22 mouse cellular contexts compared by ENCODE assay signal in the genomic region with DNA sequence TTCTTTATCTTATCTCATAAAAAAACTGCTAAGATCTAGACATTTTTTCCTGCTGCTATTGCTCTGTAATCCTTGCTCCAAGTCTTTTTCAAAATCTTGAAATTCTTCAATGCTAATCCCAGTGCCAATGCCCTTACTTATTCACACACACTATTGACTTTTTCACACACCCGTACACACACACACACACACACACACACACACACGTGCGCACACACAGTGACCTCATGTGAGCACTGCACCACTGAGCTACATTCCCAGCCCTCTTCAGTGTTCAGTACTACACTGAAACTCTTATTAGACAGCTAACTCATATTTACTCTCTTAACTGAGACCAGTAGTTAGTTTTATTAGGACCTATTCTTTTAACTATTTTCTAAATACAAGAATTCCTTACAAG. TPM values are rescaled to one million over a fixed set of nuclear protein-coding genes. Genes with fewer than 3 reads are reported as not detected.
DNase-seq lines count a peak whose midpoint lies in the region; ATAC-seq lines count a peak whose summit lies in the region.
"Had no signal": no experiment of that assay in that cellular context is flagged by ENCODE, and none has a peak within 500 bp of the region (broad histone marks: within the 10 kb centered on the region; RNA-seq: fewer than 3 reads in every experiment).

No protein-coding gene starts in this region.

- peak; percentile 40 for DNase-seq in heart, adult 11 months
- no peak for DNase-seq in heart, postnatal 25 days (ENCODE audit: low spot score)
- no peak for DNase-seq in liver
- DNase-seq in lung, postnatal 36 days = peak; percentile 50
- DNase-seq in lung, postnatal 10 days = no peak
- no peak for DNase-seq in urinary bladder, postnatal 25 days (ENCODE audit: low spot score)
- DNase-seq: adrenal gland, postnatal 10 days; cerebellum, adult 18-20 months; cerebellum, adult 9-10 months; cerebellum, postnatal 14 days; gastrocnemius, postnatal 10 days; gastrocnemius, postnatal 36 days; heart, postnatal 14 days had no signal

- intact Hi-C loops in heart, postnatal 25 days (cut with DNase I) = loop anchor here (5.0 kb wide), 1 partner anchor 42 kb away; no protein-coding TSS in a partner anchor

- H3K4me1 ChIP-seq in liver, embryonic 15.5 days (replicated peaks) = peaks cover 52% of the 10 kb centered on the region
- H3K4me1 ChIP-seq: forebrain, embryonic 13.5 days; hindbrain, embryonic 12.5 days had no signal

- WGBS in liver, embryonic 15.5 days (ENCODE audit: insufficient replicate concordance) = 76% methylated on average over 3 of the region's 3 CpGs

- H3K4me3 ChIP-seq in liver, embryonic 15.5 days (replicated peaks) = no peak overlapping the region
- H3K4me3 ChIP-seq: forebrain, embryonic 10.5 days; forebrain, embryonic 13.5 days; heart, embryonic 13.5 days; hindbrain, embryonic 12.5 days; hindbrain, embryonic 15.5 days had no signal

- no peak overlapping the region for H3K27ac ChIP-seq in liver, embryonic 15.5 days (replicated peaks)
- H3K27ac ChIP-seq: forebrain, embryonic 10.5 days; forebrain, embryonic 13.5 days; heart, embryonic 13.5 days; hindbrain, embryonic 12.5 days; hindbrain, embryonic 15.5 days had no signal

- 0 out of 2 replicates have a peak, but pooled peaks cover 4% of the 10 kb centered on the region for H3K36me3 ChIP-seq in liver, embryonic 15.5 days (replicated peaks)
- H3K36me3 ChIP-seq: forebrain, embryonic 10.5 days; heart, embryonic 13.5 days; hindbrain, embryonic 12.5 days; hindbrain, embryonic 15.5 days had no signal

- H3K9ac ChIP-seq in liver, embryonic 15.5 days = no peak overlapping the region
- H3K9ac ChIP-seq: forebrain, embryonic 13.5 days; heart, embryonic 13.5 days; hindbrain, embryonic 12.5 days; hindbrain, embryonic 15.5 days had no signal

- H3K9me3 ChIP-seq in liver, embryonic 15.5 days (replicated peaks) = no peaks in the 10 kb centered on the region
- H3K9me3 ChIP-seq: forebrain, embryonic 10.5 days; forebrain, embryonic 13.5 days; G1E; heart, embryonic 13.5 days; hindbrain, embryonic 12.5 days; hindbrain, embryonic 15.5 days had no signal

- no peak for ATAC-seq in liver, embryonic 15.5 days (ENCODE audit: insufficient read depth)
- ATAC-seq: forebrain, embryonic 13.5 days; forebrain, embryonic 16.5 days; Patski had no signal

- no peaks in the 10 kb centered on the region for H3K27me3 ChIP-seq in liver, embryonic 15.5 days
- H3K27me3 ChIP-seq: forebrain, embryonic 13.5 days; heart, embryonic 13.5 days; hindbrain, embryonic 12.5 days; hindbrain, embryonic 15.5 days; Patski had no signal

- H3K4me2 ChIP-seq in liver, embryonic 15.5 days = peak overlapping the region; percentile 8; the same call in 1 of the 2 replicates
- H3K4me2 ChIP-seq: forebrain, embryonic 13.5 days; heart, embryonic 13.5 days; hindbrain, embryonic 12.5 days; hindbrain, embryonic 15.5 days had no signal

RNA-seq across cellular contexts. Expression of a gene that starts 2.8 kb away (rescaled TPM):
- 10 to 100 TPM; 62.2 to 64.2 TPM for total RNA-seq in heart, postnatal 25 days (2021)
- polyA plus RNA-seq in liver, embryonic 15.5 days (2015; fragmentation: Nextera tagmentation; extraction: Ambion mirVana) = 24.6 and 27.0 TPM in 2 replicates

Comparison
In these comparisons a context has a peak if more than half of its experiments do, and no peak if none do; other contexts are left out.
1. DNase-seq: peak in heart, adult 11 months (single experiment) and lung, postnatal 36 days (single experiment); none in heart, postnatal 25 days (single experiment), liver (single experiment), lung, postnatal 10 days (single experiment) and urinary bladder, postnatal 25 days (single experiment).